Mouse (Mus musculus) kidney, embryonic 14.5 days (tissue): Measurements from ENCODE around the gene Fhad1. TPM values are rescaled to one million over a fixed set of nuclear protein-coding genes. Genes with fewer than 3 reads are reported as not detected.

ENCODE experiments used
- ATAC-seq: fragments of 200-750 bp; cut with Nextera tagmentation; 2 replicates; pipeline ENCODE4 v1.8.0; 2017; ENCODE audit warnings: moderate number of reproducible peaks, mild to moderate bottlenecking, moderate TSS enrichment, moderate library complexity; ENCODE audit not compliant: low FRiP score, low TSS enrichment
- H3K27ac ChIP-seq: fragments of 300-500 bp; sonication (generic); 2 replicates; pipeline ENCODE4 v1.5.1; 2014; ENCODE audit warnings: low read depth, mild to moderate bottlenecking, low read length, moderate library complexity, mixed read lengths
- H3K27me3 ChIP-seq: fragments of 300-500 bp; sonication (generic); 2 replicates; pipeline ENCODE4 v1.6.1; 2014; ENCODE audit warnings: mild to moderate bottlenecking, low read length; ENCODE audit not compliant: control insufficient read depth, insufficient read depth
- H3K36me3 ChIP-seq: fragments of 300-500 bp; sonication (generic); 2 replicates; pipeline ENCODE4 v1.6.1; 2014; ENCODE audit warnings: low read length, mixed read lengths; ENCODE audit not compliant: control insufficient read depth, insufficient read depth
- H3K4me1 ChIP-seq: fragments of 300-500 bp; sonication (generic); 2 replicates; pipeline ENCODE4 v1.6.1; 2014; ENCODE audit warnings: low read length, mixed read lengths; ENCODE audit not compliant: control insufficient read depth, insufficient read depth
- H3K4me2 ChIP-seq: fragments of 300-500 bp; sonication (generic); replicated peaks from 2 replicates; pipeline ENCODE4 v1.6.1; 2014; ENCODE audit warnings: low read depth, mild to moderate bottlenecking, low read length
- H3K4me3 ChIP-seq: fragments of 300-500 bp; sonication (generic); 2 replicates; pipeline ENCODE4 v1.5.1; 2014; ENCODE audit warnings: mild to moderate bottlenecking, low read length
- H3K9ac ChIP-seq: fragments of 300-500 bp; sonication (generic); 2 replicates; pipeline ENCODE4 v1.6.1; 2014; ENCODE audit warnings: low read depth, mild to moderate bottlenecking, low read length, moderate library complexity
- H3K9me3 ChIP-seq: fragments of 300-500 bp; sonication (generic); 2 replicates; pipeline ENCODE4 v1.6.1; 2016; ENCODE audit warnings: low read length; ENCODE audit not compliant: control insufficient read depth
- WGBS: fragments of 180-500 bp; shearing (Covaris S2); extraction: QIAGEN DNeasy Blood & Tissue Kit; methylation state at CpG from one replicate; pipeline ENCODE4 v1.1.7; 2014; 5-methylcytosine and 5-hydroxymethylcytosine counted together
- polyA plus RNA-seq: library from polyadenylated mRNA; unstranded; fragments of >200 nt; fragmentation: Nextera tagmentation; extraction: Ambion mirVana; gene quantifications from 2 replicates; pipeline ENCODE4 v1.2.1, GENCODE M21; 2014

Gene Fhad1
- polyA plus RNA-seq, 1 experiment from 2014 or later = 0.15 TPM

DNA sequence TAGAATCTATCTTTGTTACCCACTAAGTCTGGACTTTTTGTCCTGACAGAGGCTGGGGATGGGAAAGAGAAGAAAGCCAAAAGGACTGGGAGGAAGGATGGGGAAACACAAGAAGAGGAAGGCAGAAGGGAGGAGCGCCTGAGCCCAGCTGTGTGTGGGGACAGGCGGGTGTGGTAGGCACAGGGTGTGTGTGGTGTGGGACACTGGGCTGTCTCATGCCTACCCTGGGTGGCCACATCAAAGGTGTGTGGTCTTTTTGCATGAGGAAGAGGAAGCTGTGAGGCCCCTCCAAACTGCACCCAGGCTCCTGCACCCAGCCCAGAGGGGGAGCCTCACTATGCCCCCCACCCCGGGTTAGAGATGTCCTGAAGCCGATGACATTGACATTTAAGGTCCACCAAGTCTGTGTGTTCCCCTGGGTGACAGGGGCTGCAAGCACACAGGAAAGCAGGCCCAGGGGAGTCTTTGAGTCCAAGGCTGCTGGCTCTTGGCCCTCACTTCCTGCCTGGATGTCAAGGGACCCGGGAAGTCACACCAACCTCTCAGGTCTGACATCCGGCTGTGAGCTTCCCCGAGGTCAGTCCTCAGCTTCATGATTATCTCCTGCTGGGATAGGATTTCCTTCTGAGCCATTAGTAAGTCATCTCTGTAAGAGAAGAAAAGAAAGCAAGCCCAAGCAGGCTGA is 97.0 kb downstream of the Fhad1 start:
- Histone ChIP-seq H3K27me3 (no peaks in the 10 kb centered on the region), H3K4me3 (no peak overlapping the region), H3K9ac (no peak overlapping the region), H3K9me3 (no peaks in the 10 kb centered on the region), H3K4me1 (peaks cover 15% of the 10 kb centered on the region), H3K27ac (no peak overlapping the region), H3K36me3 (no peaks in the 10 kb centered on the region), H3K4me2 (no peak overlapping the region)
- no peak for ATAC-seq
- 59% methylated on average over 7 of the region's 7 CpGs for WGBS

DNA sequence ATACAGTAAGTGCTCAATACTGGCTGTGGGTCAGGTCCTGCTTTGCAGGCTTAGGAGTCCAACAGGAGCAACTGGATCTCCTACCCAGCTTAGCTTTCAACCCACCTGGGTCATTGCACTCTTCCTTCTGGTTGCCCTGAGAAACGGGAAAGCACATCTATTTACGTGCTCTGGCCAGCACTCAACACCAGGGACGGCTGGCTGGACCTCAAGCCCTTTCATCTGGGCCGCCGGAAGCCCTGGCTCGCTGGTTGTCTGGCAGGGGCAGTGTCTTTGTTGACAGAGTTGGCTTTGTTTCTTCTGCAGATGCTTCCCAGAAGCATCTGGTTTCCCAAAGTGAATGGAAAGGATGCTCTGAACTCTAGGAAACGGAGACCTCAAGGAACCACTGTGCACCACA is 100.8 kb downstream of the Fhad1 start:
- Histone ChIP-seq H3K36me3 (no peaks in the 10 kb centered on the region), H3K4me1 (peaks cover 11% of the 10 kb centered on the region), H3K4me3 (no peak overlapping the region), H3K27ac (peak overlapping the region; percentile 51; the same call in 1 of the 2 replicates), H3K4me2 (no peak overlapping the region), H3K9ac (no peak overlapping the region), H3K27me3 (no peaks in the 10 kb centered on the region), H3K9me3 (no peaks in the 10 kb centered on the region)
- 44% methylated on average over 7 of the region's 7 CpGs for WGBS
- no peak for ATAC-seq

DNA sequence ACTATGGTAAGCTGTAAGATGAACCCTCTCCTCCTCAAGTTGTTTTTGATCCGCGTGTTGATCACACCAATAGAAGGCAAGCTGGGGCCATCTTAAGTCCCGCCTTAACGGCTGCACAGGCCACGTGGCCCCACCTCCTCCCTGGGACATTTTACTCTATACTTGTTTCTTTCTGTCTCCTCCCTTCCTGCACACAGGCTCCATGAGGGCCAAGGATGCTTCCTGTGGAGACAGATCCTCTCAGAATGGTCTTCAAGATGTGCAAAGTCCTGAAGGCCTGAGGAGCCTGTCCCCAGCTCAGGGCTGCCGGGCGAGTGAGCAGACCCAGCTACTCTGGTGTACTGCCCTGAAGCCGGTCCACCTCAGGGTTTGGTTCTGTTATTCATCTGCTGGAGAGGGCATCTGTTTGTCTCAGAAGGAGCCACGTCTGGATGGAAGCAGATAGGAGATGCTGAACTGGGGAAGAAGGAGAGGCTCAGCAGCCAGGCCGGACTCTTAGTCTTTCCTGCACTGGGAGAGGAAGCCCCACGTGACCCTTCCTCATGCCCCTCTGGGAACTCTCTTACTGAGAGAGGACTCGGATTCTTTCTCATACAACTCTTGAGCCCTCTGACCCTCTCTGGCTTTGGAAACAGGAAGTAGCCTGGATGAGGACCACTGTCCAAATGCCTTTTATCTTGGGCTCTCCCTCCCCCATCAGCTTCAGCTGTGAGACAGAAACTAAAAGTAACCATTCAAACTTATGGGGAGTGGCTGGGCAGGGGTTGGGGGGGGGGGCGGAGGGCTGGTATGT is 101.5 kb downstream of the Fhad1 start:
- H3K9ac ChIP-seq = no peak overlapping the region
- H3K4me1 ChIP-seq = peaks cover 11% of the 10 kb centered on the region
- no peak overlapping the region for H3K4me2 ChIP-seq
- H3K36me3 ChIP-seq = no peaks in the 10 kb centered on the region
- peak; percentile 40; the same call in 1 of the 2 replicates for ATAC-seq
- no peak overlapping the region for H3K4me3 ChIP-seq
- no peaks in the 10 kb centered on the region for H3K9me3 ChIP-seq
- no peaks in the 10 kb centered on the region for H3K27me3 ChIP-seq
- WGBS = 64% methylated on average over 13 of the region's 13 CpGs
- peak overlapping the region; percentile 66; the same call in 1 of the 2 replicates for H3K27ac ChIP-seq

DNA sequence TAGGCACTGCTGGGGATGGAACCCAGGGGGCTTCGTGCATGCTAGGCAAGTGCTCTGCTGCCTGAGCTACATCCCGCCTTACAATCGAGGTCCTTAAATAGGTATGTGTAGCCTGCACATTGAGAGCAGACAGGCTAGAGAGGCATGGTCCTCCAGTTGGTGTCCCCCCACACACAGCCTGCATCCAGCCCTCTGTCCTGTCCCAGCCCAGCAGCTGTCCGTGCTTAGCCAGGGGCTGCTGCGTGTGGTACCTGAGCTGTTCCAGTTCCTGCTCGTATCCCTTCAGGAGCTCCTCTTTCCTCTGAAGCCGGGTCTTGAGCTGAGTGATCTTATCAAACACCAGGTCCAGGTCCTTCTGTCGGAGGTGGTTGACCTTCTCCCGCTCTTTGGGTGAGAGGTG is 110.2 kb downstream of the Fhad1 start:
- H3K4me3 ChIP-seq = no peak overlapping the region
- no peaks in the 10 kb centered on the region for H3K27me3 ChIP-seq
- H3K27ac ChIP-seq = no peak overlapping the region
- H3K36me3 ChIP-seq = no peaks in the 10 kb centered on the region
- ATAC-seq = no peak
- H3K9ac ChIP-seq = no peak overlapping the region
- H3K4me2 ChIP-seq = no peak overlapping the region
- 72% methylated on average over 9 of the region's 9 CpGs for WGBS
- H3K9me3 ChIP-seq = no peaks in the 10 kb centered on the region
- no peaks in the 10 kb centered on the region for H3K4me1 ChIP-seq

DNA sequence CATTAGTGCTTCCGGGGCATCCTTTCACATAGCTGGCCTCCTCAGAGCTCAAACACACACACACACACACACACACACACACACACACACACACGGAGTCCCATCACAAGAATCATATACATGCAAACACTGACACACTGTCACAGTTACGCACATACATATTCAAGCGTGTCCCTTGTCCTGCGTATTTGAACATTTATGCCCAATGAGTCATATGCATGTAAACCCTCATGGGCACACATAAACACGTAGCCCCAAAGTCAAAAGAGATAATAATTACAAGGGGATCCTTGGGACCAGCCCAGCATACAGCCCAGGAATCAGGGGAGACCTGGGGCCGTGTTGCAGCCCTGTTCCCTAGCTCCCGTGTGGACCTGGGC is 112.4 kb downstream of the Fhad1 start:
- H3K4me1 ChIP-seq = no peaks in the 10 kb centered on the region
- no peak overlapping the region for H3K27ac ChIP-seq
- no peak overlapping the region for H3K9ac ChIP-seq
- H3K4me2 ChIP-seq = no peak overlapping the region
- ATAC-seq = no peak
- no peak overlapping the region for H3K4me3 ChIP-seq
- H3K9me3 ChIP-seq = no peaks in the 10 kb centered on the region
- no peaks in the 10 kb centered on the region for H3K27me3 ChIP-seq
- 92% methylated on average over 8 of the region's 8 CpGs for WGBS
- H3K36me3 ChIP-seq = no peaks in the 10 kb centered on the region

DNA sequence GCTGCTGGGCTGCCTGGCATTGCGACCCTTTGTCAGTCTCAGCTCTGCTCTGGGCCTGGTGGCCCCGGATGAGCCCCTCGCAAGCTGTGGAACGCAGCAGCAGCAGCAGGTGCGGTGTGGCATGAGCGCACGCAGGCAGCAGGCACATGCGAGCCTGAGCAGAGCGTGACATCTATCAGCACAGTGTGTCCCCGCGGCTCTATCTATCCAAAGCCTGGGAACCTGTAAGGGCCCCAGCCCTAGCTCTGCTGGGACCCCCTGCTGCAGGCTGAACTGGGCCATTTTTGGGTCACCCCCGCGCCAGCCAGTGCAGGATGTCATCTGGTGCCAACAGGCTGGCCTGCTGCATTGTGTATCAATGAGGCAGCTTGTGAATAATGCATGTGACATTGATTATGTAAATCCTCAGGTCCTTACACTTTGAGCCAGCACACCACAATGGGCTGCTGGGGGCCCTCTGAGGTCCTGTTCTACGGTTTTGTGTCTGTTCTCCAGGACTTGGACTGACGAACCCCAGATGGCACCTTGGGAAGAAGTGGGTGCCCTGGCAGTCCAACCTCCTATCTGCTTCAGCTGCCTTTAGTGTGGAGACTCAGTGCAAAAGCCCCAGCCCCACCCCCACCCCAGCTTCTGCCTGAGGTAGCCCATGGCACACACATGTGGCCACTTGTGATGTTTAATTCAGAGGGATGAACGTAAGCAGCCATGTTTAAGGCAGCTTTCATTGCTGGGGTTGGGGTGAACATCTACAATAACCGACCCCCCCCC is 113.0 kb downstream of the Fhad1 start:
- ATAC-seq = no peak
- no peak overlapping the region for H3K27ac ChIP-seq
- H3K4me1 ChIP-seq = no peaks in the 10 kb centered on the region
- no peak overlapping the region for H3K4me3 ChIP-seq
- WGBS = 68% methylated on average over 17 of the region's 17 CpGs
- H3K9ac ChIP-seq = no peak overlapping the region
- no peaks in the 10 kb centered on the region for H3K36me3 ChIP-seq
- H3K4me2 ChIP-seq = no peak overlapping the region
- H3K27me3 ChIP-seq = no peaks in the 10 kb centered on the region
- no peaks in the 10 kb centered on the region for H3K9me3 ChIP-seq

DNA sequence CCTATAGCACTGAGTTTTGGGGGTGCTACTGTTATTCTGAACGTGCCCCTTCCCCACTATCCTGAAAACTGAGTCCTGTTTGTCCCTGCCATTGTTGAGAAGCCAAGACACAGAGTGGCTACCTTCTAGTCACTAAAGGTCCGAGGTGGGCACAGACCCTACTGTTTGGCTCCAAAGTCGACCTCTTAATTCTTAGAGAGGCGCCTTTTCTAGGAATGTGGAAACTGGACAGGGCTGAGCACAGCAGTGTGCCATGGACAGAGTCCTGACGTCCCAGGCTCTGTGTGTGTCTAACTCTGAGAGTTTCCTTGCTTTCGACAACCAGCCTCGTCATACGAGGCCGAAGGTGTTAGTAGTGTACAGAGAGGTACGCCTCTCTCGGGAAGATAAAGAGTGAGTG is 114.5 kb downstream of the Fhad1 start:
- no peak overlapping the region for H3K27ac ChIP-seq
- no peak overlapping the region for H3K4me2 ChIP-seq
- no peaks in the 10 kb centered on the region for H3K36me3 ChIP-seq
- no peak for ATAC-seq
- H3K9me3 ChIP-seq = no peaks in the 10 kb centered on the region
- H3K27me3 ChIP-seq = no peaks in the 10 kb centered on the region
- H3K4me1 ChIP-seq = no peaks in the 10 kb centered on the region
- H3K9ac ChIP-seq = no peak overlapping the region
- no peak overlapping the region for H3K4me3 ChIP-seq
- 72% methylated on average over 11 of the region's 11 CpGs for WGBS

DNA sequence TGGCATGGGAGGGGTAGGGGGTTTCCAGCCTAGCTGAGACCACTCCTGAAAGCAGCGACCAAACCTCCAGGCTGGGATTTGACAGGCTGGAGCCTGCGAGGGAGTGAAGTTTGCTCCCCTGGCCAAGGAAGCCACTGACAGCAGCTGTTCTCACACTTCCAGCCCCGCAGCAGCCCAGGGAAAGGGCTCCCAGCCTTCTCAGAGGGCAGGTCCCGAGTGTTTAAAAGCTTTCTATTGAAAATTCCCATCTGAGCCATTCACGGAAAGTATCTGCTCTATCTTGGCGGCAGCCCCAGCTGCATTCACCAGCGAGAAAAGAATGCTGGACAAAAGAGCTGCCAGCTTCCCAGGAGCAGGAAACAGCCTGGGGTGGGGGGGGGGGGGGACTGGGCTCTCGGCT is 114.9 kb downstream of the Fhad1 start:
- Histone ChIP-seq H3K27me3 (no peaks in the 10 kb centered on the region), H3K9me3 (no peaks in the 10 kb centered on the region), H3K4me3 (no peak overlapping the region), H3K4me1 (no peaks in the 10 kb centered on the region), H3K27ac (no peak overlapping the region), H3K36me3 (no peaks in the 10 kb centered on the region), H3K9ac (no peak overlapping the region), H3K4me2 (no peak overlapping the region)
- no peak for ATAC-seq
- 16% methylated on average over 8 of the region's 8 CpGs for WGBS

DNA sequence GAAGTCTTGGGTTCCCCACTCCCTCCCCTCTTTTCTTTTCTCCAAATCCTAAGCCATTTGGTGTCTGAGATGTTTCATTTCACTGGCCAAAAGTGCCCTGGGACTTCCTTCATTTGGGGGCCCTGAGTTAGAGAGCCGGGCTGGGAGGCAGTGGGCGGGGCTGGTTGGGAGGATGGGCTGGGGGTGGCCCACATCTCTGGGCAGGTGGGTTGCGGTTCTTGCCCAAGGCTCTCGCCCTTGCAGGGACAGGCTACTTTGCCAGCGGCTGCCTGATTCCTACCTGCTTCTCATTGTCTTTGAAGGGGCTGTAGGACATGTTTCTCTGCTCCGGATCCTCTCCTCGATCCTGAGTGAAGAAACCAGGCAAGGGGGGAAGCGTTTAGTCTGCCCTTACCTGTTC is 116.0 kb downstream of the Fhad1 start:
- 76% methylated on average over 8 of the region's 8 CpGs for WGBS

More for the DNA sequence above, 116.0 kb downstream of the Fhad1 start:
- H3K9ac ChIP-seq = no peak overlapping the region
- H3K36me3 ChIP-seq = no peaks in the 10 kb centered on the region
- H3K9me3 ChIP-seq = no peaks in the 10 kb centered on the region
- no peak overlapping the region for H3K27ac ChIP-seq
- no peak overlapping the region for H3K4me3 ChIP-seq
- no peak overlapping the region for H3K4me2 ChIP-seq
- ATAC-seq = no peak
- H3K4me1 ChIP-seq = no peaks in the 10 kb centered on the region
- H3K27me3 ChIP-seq = no peaks in the 10 kb centered on the region
